Mouse (Mus musculus) forebrain, embryonic 10.5 days (tissue): Measurements from ENCODE around the gene Plk3. TPM values are rescaled to one million over a fixed set of nuclear protein-coding genes. Genes with fewer than 3 reads are reported as not detected.
A peak's percentile ranks its signal among the peaks of the same experiment; 100 is the strongest.

Experiments
- DNase-seq: peaks from one replicate; pipeline ENCODE4 v3.0.0-alpha.2; 2017; ENCODE audit warnings: low spot score; ENCODE audit errors: extremely low spot score
- H3K27ac ChIP-seq: fragments of 300-500 bp; sonication (generic); 2 replicates; pipeline ENCODE4 v1.5.1; 2016; ENCODE audit warnings: mild to moderate bottlenecking
- H3K27me3 ChIP-seq: fragments of 300-500 bp; sonication (generic); 2 replicates; pipeline ENCODE4 v1.6.1; 2016; ENCODE audit warnings: mild to moderate bottlenecking; ENCODE audit not compliant: poor library complexity, severe bottlenecking
- H3K36me3 ChIP-seq: fragments of 300-500 bp; sonication (generic); replicated peaks from 2 replicates; pipeline ENCODE4 v1.6.1; 2016; ENCODE audit warnings: mild to moderate bottlenecking, moderate library complexity
- H3K4me1 ChIP-seq: fragments of 300-500 bp; sonication (generic); 2 replicates; pipeline ENCODE4 v1.6.1; 2016
- H3K4me3 ChIP-seq: fragments of 300-500 bp; sonication (generic); 2 replicates; pipeline ENCODE4 v1.5.1; 2016; ENCODE audit warnings: mild to moderate bottlenecking, moderate library complexity
- H3K9me3 ChIP-seq: fragments of 300-500 bp; sonication (generic); 2 replicates; pipeline ENCODE4 v1.6.1; 2016; ENCODE audit warnings: mild to moderate bottlenecking, moderate library complexity
- WGBS: fragments of 180-500 bp; shearing (Covaris S2); methylation state at CpG from one replicate; pipeline ENCODE4 v1.1.7; 2016; 5-methylcytosine and 5-hydroxymethylcytosine counted together
- polyA plus RNA-seq: library from polyadenylated mRNA; unstranded; fragments of >200 nt; fragmentation: Nextera tagmentation; extraction: Ambion mirVana; gene quantifications from 2 replicates; pipeline ENCODE4 v1.2.1, GENCODE M21; 2016

The Plk3 gene
- polyA plus RNA-seq, 1 experiment from 2014 or later = 12.8 TPM

GRCm38 (mm10) chr4:117122209-117122608 is 11.6 kb downstream of the Plk3 start:
- H3K27me3 ChIP-seq = peaks cover 2% of the 10 kb centered on the region; the same call in 1 of the 2 replicates
- no peaks in the 10 kb centered on the region; the same call in 1 of the 2 replicates for H3K36me3 ChIP-seq
- WGBS = 95% methylated on average over 4 of the region's 4 CpGs
- no peak overlapping the region for H3K27ac ChIP-seq
- peaks cover 51% of the 10 kb centered on the region for H3K4me1 ChIP-seq
- no peaks in the 10 kb centered on the region for H3K9me3 ChIP-seq
- no peak for DNase-seq
- no peak overlapping the region for H3K4me3 ChIP-seq

- DNase-seq = peak; percentile 93
- under 1% methylated on average over 69 of the region's 69 CpGs for WGBS
- peaks cover 38% of the 10 kb centered on the region for H3K4me1 ChIP-seq
- peak overlapping the region; percentile 70 for H3K4me3 ChIP-seq
- H3K36me3 ChIP-seq = no peaks in the 10 kb centered on the region
- H3K27ac ChIP-seq = peak overlapping the region; percentile 90
- no peaks in the 10 kb centered on the region for H3K27me3 ChIP-seq
- H3K9me3 ChIP-seq = no peaks in the 10 kb centered on the region
Measured at GRCm38 (mm10) chr4:117120445-117121414, 13.0 kb downstream of the Plk3 start.

DNA sequence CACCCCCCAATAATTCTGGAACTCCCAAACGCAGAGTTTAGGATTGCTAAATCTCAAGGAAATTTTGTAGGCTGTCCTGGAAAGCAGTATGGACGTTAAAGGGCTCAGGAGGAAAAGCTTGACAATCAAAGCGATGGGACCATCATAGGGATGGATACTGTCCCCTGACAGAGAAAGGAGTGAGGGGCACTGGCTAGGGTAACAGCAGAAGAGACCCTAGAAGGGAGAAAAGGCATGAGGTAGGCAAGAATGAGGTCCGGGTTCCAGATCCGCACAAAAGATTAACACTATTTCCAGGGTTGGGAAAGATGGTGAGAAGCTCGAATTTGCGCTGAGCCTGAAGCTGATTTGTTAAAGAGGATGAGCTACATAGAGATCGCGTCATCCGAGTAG is 13.7 kb downstream of the Plk3 start:
- Histone ChIP-seq H3K9me3 (no peaks in the 10 kb centered on the region), H3K4me3 (peak overlapping the region; percentile 70), H3K4me1 (peaks cover 31% of the 10 kb centered on the region), H3K27ac (peak overlapping the region; percentile 90), H3K36me3 (peaks cover 5% of the 10 kb centered on the region), H3K27me3 (no peaks in the 10 kb centered on the region)
- 7% methylated on average over 10 of the region's 10 CpGs for WGBS
- DNase-seq = no peak

- peak overlapping the region; percentile 90 for H3K27ac ChIP-seq
- WGBS = 79% methylated on average over 5 of the region's 5 CpGs
- H3K4me1 ChIP-seq = peaks cover 27% of the 10 kb centered on the region
- peak overlapping the region; percentile 70 for H3K4me3 ChIP-seq
- no peaks in the 10 kb centered on the region for H3K9me3 ChIP-seq
- DNase-seq = no peak
- no peaks in the 10 kb centered on the region for H3K27me3 ChIP-seq
- peaks cover 9% of the 10 kb centered on the region for H3K36me3 ChIP-seq
Measured at GRCm38 (mm10) chr4:117119636-117120035, 14.1 kb downstream of the Plk3 start.

DNA sequence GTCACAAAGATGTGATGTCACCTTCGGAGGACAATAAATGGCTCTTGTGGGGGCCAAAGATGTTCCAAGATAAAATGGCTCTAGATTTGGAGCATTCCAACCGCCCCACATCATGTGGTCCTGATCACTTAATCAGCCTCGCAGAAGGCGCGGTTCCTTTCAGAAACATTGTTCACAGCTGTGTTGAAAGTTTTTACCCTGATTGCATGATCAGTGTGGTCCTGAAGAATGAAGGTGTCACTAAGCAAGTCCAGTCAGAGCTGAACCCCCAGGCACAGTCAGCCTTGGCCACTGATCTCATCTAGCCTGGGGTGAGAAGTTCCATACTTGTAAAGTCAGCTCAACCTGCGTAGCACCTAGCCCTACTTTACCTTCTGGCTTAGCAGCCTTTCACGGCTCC is 15.8 kb downstream of the Plk3 start:
- H3K27ac ChIP-seq = no peak overlapping the region

DNA sequence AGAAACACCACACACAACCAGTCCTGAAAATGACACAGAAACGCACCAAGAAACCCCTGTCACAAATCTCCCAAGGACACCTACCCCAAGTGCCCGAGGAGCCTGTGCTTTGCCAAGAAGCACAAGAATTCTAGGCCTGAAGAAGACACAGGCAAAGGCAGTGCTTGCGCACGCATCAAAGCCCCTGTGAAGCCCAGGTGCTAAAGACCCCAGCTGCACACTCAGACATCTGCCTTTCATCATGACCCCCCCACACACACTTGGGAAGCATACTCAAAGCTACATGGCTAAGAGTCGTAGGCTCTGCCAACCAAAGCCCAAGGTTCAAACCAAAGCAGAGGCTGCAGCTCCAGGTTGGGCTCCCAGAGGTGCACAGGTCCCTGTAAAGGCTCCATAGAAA is 18.2 kb downstream of the Plk3 start:
- Histone ChIP-seq H3K36me3 (peaks cover 45% of the 10 kb centered on the region), H3K4me3 (no peak overlapping the region), H3K4me1 (peaks cover 6% of the 10 kb centered on the region), H3K9me3 (no peaks in the 10 kb centered on the region), H3K27ac (no peak overlapping the region), H3K27me3 (no peaks in the 10 kb centered on the region)
- no peak for DNase-seq
- WGBS = 92% methylated on average over 5 of the region's 5 CpGs

More for the DNA sequence above, 15.8 kb downstream of the Plk3 start:
- Histone ChIP-seq H3K4me3 (no peak overlapping the region), H3K27me3 (no peaks in the 10 kb centered on the region), H3K9me3 (no peaks in the 10 kb centered on the region), H3K4me1 (peaks cover 21% of the 10 kb centered on the region), H3K36me3 (peaks cover 25% of the 10 kb centered on the region)
- DNase-seq = no peak
- 97% methylated on average over 7 of the region's 7 CpGs for WGBS

- no peak for DNase-seq
- H3K36me3 ChIP-seq = peaks cover 69% of the 10 kb centered on the region
- H3K9me3 ChIP-seq = no peaks in the 10 kb centered on the region
Measured at GRCm38 (mm10) chr4:117113237-117113636, 20.5 kb downstream of the Plk3 start.

GRCm38 (mm10) chr4:117110985-117111384 is 22.8 kb downstream of the Plk3 start:
- Histone ChIP-seq H3K27ac (no peak overlapping the region), H3K4me3 (no peak overlapping the region), H3K4me1 (no peaks in the 10 kb centered on the region), H3K36me3 (peaks cover 78% of the 10 kb centered on the region), H3K9me3 (no peaks in the 10 kb centered on the region), H3K27me3 (no peaks in the 10 kb centered on the region)
- DNase-seq = no peak
- WGBS = 96% methylated on average over 11 of the region's 11 CpGs

More at GRCm38 (mm10) chr4:117113237-117113636, 20.5 kb downstream of the Plk3 start:
- Histone ChIP-seq H3K4me1 (no peaks in the 10 kb centered on the region), H3K27ac (0 out of 2 replicates have a peak overlapping the region, but pooled peaks have one; percentile 40), H3K27me3 (no peaks in the 10 kb centered on the region), H3K4me3 (no peak overlapping the region)
- 82% methylated on average over 1 of the region's 1 CpGs for WGBS

- Histone ChIP-seq H3K27me3 (no peaks in the 10 kb centered on the region), H3K27ac (no peak overlapping the region), H3K36me3 (peaks cover 81% of the 10 kb centered on the region), H3K4me3 (no peak overlapping the region), H3K4me1 (peaks cover 6% of the 10 kb centered on the region; the same call in 1 of the 2 replicates), H3K9me3 (no peaks in the 10 kb centered on the region)
- DNase-seq = no peak
- 91% methylated on average over 13 of the region's 13 CpGs for WGBS
Measured at GRCm38 (mm10) chr4:117110249-117110648, 23.5 kb downstream of the Plk3 start.

GRCm38 (mm10) chr4:117109330-117109729 is 24.4 kb downstream of the Plk3 start:
- Histone ChIP-seq H3K36me3 (peaks cover 82% of the 10 kb centered on the region), H3K27ac (no peak overlapping the region), H3K4me1 (peaks cover 10% of the 10 kb centered on the region; the same call in 1 of the 2 replicates), H3K27me3 (no peaks in the 10 kb centered on the region; the same call in 1 of the 2 replicates), H3K9me3 (no peaks in the 10 kb centered on the region), H3K4me3 (no peak overlapping the region)
- 95% methylated on average over 25 of the region's 25 CpGs for whole genome bisulfite sequencing
- DNase-seq = no peak

DNA sequence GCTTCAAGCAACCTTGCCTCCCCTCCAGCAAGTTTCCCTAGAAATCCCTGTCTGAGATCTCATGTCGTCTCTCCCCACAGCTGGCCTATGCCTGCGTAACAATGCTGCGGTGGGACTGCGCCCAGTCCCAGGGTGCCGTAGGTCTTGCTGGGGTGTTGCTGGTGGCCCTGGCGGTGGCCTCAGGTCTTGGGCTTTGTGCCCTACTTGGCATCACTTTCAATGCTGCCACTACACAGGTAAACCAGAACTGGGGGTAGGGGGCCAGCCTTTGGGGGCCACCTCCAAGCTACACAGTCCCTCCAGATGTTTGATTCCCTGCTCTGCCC is 25.3 kb downstream of the Plk3 start:
- Histone ChIP-seq H3K27ac (no peak overlapping the region), H3K36me3 (peaks cover 80% of the 10 kb centered on the region), H3K27me3 (peaks cover 4% of the 10 kb centered on the region; the same call in 1 of the 2 replicates), H3K9me3 (no peaks in the 10 kb centered on the region), H3K4me3 (no peak overlapping the region), H3K4me1 (peaks cover 10% of the 10 kb centered on the region; the same call in 1 of the 2 replicates)
- WGBS = 95% methylated on average over 6 of the region's 6 CpGs
- DNase-seq = no peak

DNA sequence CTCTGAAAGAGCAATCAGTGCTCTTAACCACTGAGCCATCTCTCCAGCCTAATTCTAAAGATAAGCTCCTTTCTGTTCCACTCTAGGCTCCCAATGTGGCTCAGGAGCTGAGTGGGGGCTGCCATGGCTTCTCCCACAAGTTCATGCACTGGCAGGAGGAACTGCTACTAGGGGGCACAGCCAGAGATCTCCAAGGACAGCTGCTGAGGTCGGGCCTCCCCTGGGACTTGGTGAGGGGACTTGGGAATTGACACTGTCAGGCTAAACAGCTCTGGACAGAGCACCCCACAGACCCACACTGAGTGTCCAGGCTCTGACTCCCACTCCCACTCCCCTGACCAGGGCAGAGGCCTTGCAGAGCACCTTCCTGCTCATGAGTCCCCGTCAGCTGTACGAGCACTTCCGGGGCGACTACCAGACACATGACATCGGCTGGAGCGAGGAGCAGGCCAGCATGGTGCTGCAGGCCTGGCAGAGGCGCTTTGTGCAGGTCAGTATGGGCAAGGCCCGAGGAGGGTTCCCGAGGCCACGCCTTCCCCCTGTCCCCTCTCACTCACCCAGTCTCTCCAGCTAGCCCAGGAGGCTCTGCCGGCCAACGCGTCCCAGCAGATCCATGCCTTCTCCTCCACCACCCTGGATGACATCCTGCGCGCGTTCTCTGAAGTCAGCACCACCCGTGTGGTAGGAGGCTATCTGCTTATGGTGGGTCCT is 25.8 kb downstream of the Plk3 start:
- WGBS = 90% methylated on average over 18 of the region's 18 CpGs

More for the DNA sequence above, 25.8 kb downstream of the Plk3 start:
- no peak overlapping the region for H3K4me3 ChIP-seq
- peaks cover 10% of the 10 kb centered on the region; the same call in 1 of the 2 replicates for H3K4me1 ChIP-seq
- DNase-seq = no peak
- peaks cover 4% of the 10 kb centered on the region; the same call in 1 of the 2 replicates for H3K27me3 ChIP-seq
- H3K9me3 ChIP-seq = no peaks in the 10 kb centered on the region
- H3K36me3 ChIP-seq = peaks cover 76% of the 10 kb centered on the region
- H3K27ac ChIP-seq = no peak overlapping the region
